Mouse (Mus musculus): ENCODE measurements at regions not wholly inside any gene's neighbourhood (a gene's known extent, or its start where the extent isn't known, plus 50 kb on each side); places are given as distances from the start of the nearest gene placed in this dataset.

GRCm38 (mm10) chr2:170219161-170219581 lies 71.3 kb upstream of the Zfp217 start:
- DNase-seq (ENCODE audit: low spot score) = no peak
- H3K27me3 ChIP-seq (replicated peaks; ENCODE audit: control insufficient read depth, insufficient read depth, low read length) = no peaks in the 10 kb centered on the region

DNA sequence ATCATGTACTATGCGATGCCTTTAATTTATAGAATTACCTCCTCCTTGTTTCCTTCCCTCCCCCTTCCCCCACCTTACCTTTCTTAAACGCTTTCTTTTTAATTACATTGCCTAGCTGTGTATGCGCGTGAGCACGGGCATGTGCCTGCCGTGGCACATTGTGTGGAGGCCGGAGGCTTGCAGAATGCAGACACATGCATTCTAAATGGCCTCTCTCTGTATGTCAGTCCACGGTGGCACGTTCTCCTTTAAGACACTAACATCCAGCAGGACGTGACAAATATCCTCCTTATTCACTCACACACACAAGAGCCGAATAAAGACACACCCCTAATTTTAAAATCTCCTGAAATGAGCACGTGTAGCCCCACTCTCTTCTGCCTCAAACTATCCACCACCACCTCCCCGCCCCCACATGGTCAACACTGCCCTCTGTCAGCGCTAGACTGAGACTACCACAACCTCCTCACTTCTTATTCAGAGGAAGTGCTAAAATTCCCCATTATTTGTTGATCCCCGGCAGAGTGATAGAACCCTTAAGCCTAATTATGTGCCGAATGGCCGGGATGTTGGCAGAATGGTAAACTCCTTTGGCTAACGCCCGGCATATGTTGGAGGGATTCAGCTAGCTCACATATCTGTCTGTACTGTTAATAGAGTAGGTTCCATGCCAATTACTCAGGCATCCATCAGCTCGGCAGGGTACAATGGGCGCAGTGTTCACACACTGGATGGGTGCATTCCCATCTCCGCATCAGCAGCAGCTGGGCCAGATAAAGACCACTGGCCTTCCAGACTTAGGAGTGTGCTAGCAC lies 70.5 kb upstream of the Zfp217 start:
- Histone ChIP-seq H3K4me1 (ENCODE audit: control insufficient read depth, insufficient read depth, low read length) (peaks cover 40% of the 10 kb centered on the region), H3K4me3 (ENCODE audit: low read depth, low read length) (no peak overlapping the region), H3K27ac (ENCODE audit: low read depth, low read length) (peak overlapping the region; percentile 92), H3K36me3 (ENCODE audit: control insufficient read depth, insufficient read depth, low read length) (no peaks in the 10 kb centered on the region), H3K27me3 (replicated peaks; ENCODE audit: control insufficient read depth, insufficient read depth, low read length) (no peaks in the 10 kb centered on the region), H3K9me3 (replicated peaks; ENCODE audit: control insufficient read depth, low read length) (peaks cover 5% of the 10 kb centered on the region; the same call in 1 of the 2 replicates), H3K9ac (ENCODE audit: low read length) (peak overlapping the region; percentile 58; the same call in 1 of the 2 replicates), H3K4me2 (ENCODE audit: low read length) (peak overlapping the region; percentile 55)
- 4% methylated on average over 22 of the region's 22 CpGs for WGBS
- ATAC-seq (peak; percentile 88), DNase-seq (ENCODE audit: low spot score) (peak; percentile 92)

More at GRCm38 (mm10) chr2:170219161-170219581, 71.3 kb upstream of the Zfp217 start:
- H3K27ac ChIP-seq (ENCODE audit: low read depth, low read length) = peak overlapping the region; percentile 92
- 1% methylated on average over 11 of the region's 11 CpGs for WGBS
- peak overlapping the region; percentile 58 for H3K9ac ChIP-seq (ENCODE audit: low read length)
- H3K9me3 ChIP-seq (replicated peaks; ENCODE audit: control insufficient read depth, low read length) = peaks cover 5% of the 10 kb centered on the region; the same call in 1 of the 2 replicates
- H3K4me1 ChIP-seq (ENCODE audit: control insufficient read depth, insufficient read depth, low read length) = peaks cover 41% of the 10 kb centered on the region
- H3K4me2 ChIP-seq (ENCODE audit: low read length) = peak overlapping the region; percentile 55
- H3K36me3 ChIP-seq (ENCODE audit: control insufficient read depth, insufficient read depth, low read length) = no peaks in the 10 kb centered on the region
- no peak; the same call in 1 of the 2 replicates for ATAC-seq
- peak overlapping the region; percentile 20 for H3K4me3 ChIP-seq (ENCODE audit: low read depth, low read length)

- no peak overlapping the region for H3K9ac ChIP-seq (ENCODE audit: low read length)
- WGBS = 87% methylated on average over 7 of the region's 7 CpGs
- H3K9me3 ChIP-seq (replicated peaks; ENCODE audit: control insufficient read depth, low read length) = peaks cover 5% of the 10 kb centered on the region; the same call in 1 of the 2 replicates
- no peak for DNase-seq (ENCODE audit: low spot score)
- H3K27me3 ChIP-seq (replicated peaks; ENCODE audit: control insufficient read depth, insufficient read depth, low read length) = no peaks in the 10 kb centered on the region
- no peak overlapping the region for H3K4me2 ChIP-seq (ENCODE audit: low read length)
- H3K27ac ChIP-seq (ENCODE audit: low read depth, low read length) = no peak overlapping the region
- H3K4me1 ChIP-seq (ENCODE audit: control insufficient read depth, insufficient read depth, low read length) = peaks cover 22% of the 10 kb centered on the region
- no peaks in the 10 kb centered on the region for H3K36me3 ChIP-seq (ENCODE audit: control insufficient read depth, insufficient read depth, low read length)
- H3K4me3 ChIP-seq (ENCODE audit: low read depth, low read length) = no peak overlapping the region
- no peak for ATAC-seq
Observed at GRCm38 (mm10) chr2:170216311-170216710, 68.4 kb upstream of the Zfp217 start.

GRCm38 (mm10) chr2:170209121-170209520 lies 61.2 kb upstream of the Zfp217 start:
- Histone ChIP-seq H3K9ac (ENCODE audit: low read length) (no peak overlapping the region), H3K4me1 (ENCODE audit: control insufficient read depth, insufficient read depth, low read length) (peaks cover 7% of the 10 kb centered on the region; the same call in 1 of the 2 replicates), H3K27ac (ENCODE audit: low read depth, low read length) (no peak overlapping the region), H3K36me3 (ENCODE audit: control insufficient read depth, insufficient read depth, low read length) (no peaks in the 10 kb centered on the region), H3K27me3 (replicated peaks; ENCODE audit: control insufficient read depth, insufficient read depth, low read length) (no peaks in the 10 kb centered on the region), H3K4me2 (ENCODE audit: low read length) (no peak overlapping the region), H3K4me3 (ENCODE audit: low read depth, low read length) (no peak overlapping the region), H3K9me3 (replicated peaks; ENCODE audit: control insufficient read depth, low read length) (no peaks in the 10 kb centered on the region)
- ATAC-seq = no peak
- DNase-seq (ENCODE audit: low spot score) = no peak
- WGBS = 84% methylated on average over 12 of the region's 12 CpGs

GRCm38 (mm10) chr2:170207878-170208277 lies 60.0 kb upstream of the Zfp217 start:
- Histone ChIP-seq H3K4me1 (ENCODE audit: control insufficient read depth, insufficient read depth, low read length) (peaks cover 7% of the 10 kb centered on the region; the same call in 1 of the 2 replicates), H3K9ac (ENCODE audit: low read length) (no peak overlapping the region), H3K27me3 (replicated peaks; ENCODE audit: control insufficient read depth, insufficient read depth, low read length) (no peaks in the 10 kb centered on the region), H3K27ac (ENCODE audit: low read depth, low read length) (no peak overlapping the region), H3K36me3 (ENCODE audit: control insufficient read depth, insufficient read depth, low read length) (no peaks in the 10 kb centered on the region), H3K4me2 (ENCODE audit: low read length) (no peak overlapping the region), H3K9me3 (replicated peaks; ENCODE audit: control insufficient read depth, low read length) (no peaks in the 10 kb centered on the region), H3K4me3 (ENCODE audit: low read depth, low read length) (no peak overlapping the region)
- 80% methylated on average over 7 of the region's 7 CpGs for WGBS
- ATAC-seq = no peak
- DNase-seq (ENCODE audit: low spot score) = no peak

- Histone ChIP-seq H3K36me3 (ENCODE audit: control insufficient read depth, insufficient read depth, low read length) (no peaks in the 10 kb centered on the region), H3K4me3 (ENCODE audit: low read depth, low read length) (no peak overlapping the region), H3K27me3 (replicated peaks; ENCODE audit: control insufficient read depth, insufficient read depth, low read length) (no peaks in the 10 kb centered on the region), H3K9me3 (replicated peaks; ENCODE audit: control insufficient read depth, low read length) (no peaks in the 10 kb centered on the region), H3K27ac (ENCODE audit: low read depth, low read length) (no peak overlapping the region), H3K9ac (ENCODE audit: low read length) (no peak overlapping the region), H3K4me1 (ENCODE audit: control insufficient read depth, insufficient read depth, low read length) (peaks cover 7% of the 10 kb centered on the region; the same call in 1 of the 2 replicates), H3K4me2 (ENCODE audit: low read length) (no peak overlapping the region)
- ATAC-seq (no peak), DNase-seq (ENCODE audit: low spot score) (no peak)
- 91% methylated on average over 6 of the region's 6 CpGs for WGBS
Observed at GRCm38 (mm10) chr2:170207395-170207794, 59.5 kb upstream of the Zfp217 start.

DNA sequence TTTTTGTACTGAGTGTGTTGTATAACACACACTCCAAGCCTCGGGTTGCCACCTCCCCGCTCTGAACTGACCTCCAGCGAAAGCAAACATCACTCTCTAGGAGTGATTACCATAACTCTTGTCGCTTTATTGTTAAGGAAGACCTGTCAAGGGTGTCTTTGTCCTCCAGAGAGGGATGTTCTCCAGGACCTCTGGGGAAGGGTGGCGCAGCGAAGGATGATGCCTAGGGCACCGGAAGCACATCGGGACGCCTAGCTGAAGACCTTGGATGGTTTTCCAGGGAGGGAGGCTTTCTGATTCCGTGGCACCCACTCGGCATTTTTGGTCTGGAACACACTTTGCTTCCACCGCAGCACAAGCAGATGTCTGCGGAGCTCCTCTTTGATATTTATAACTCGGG lies 59.0 kb upstream of the Zfp217 start:
- Histone ChIP-seq H3K4me3 (ENCODE audit: low read depth, low read length) (no peak overlapping the region), H3K9me3 (replicated peaks; ENCODE audit: control insufficient read depth, low read length) (no peaks in the 10 kb centered on the region), H3K4me2 (ENCODE audit: low read length) (no peak overlapping the region), H3K27ac (ENCODE audit: low read depth, low read length) (no peak overlapping the region), H3K36me3 (ENCODE audit: control insufficient read depth, insufficient read depth, low read length) (no peaks in the 10 kb centered on the region), H3K4me1 (ENCODE audit: control insufficient read depth, insufficient read depth, low read length) (peaks cover 7% of the 10 kb centered on the region; the same call in 1 of the 2 replicates), H3K9ac (ENCODE audit: low read length) (no peak overlapping the region), H3K27me3 (replicated peaks; ENCODE audit: control insufficient read depth, insufficient read depth, low read length) (no peaks in the 10 kb centered on the region)
- DNase-seq (ENCODE audit: low spot score) (no peak), ATAC-seq (no peak)
- 77% methylated on average over 14 of the region's 14 CpGs for WGBS

DNA sequence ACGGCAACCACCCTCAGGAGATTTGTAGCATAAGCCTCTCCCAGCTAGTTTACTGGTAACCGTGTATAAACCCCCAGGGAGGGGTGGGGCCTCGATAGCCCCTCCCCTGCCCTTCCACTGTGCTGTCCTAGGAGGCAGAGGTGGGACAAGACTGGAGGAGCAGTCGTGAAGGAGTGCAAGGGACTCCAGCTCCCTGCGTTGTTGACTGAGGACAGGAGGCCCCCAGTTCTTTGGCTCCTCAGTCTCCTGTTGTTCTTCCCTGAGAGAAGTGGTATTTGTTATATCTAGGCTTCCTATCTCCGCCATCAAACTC lies 58.5 kb upstream of the Zfp217 start:
- no peaks in the 10 kb centered on the region for H3K36me3 ChIP-seq (ENCODE audit: control insufficient read depth, insufficient read depth, low read length)
- no peak overlapping the region for H3K4me3 ChIP-seq (ENCODE audit: low read depth, low read length)
- H3K4me1 ChIP-seq (ENCODE audit: control insufficient read depth, insufficient read depth, low read length) = peaks cover 7% of the 10 kb centered on the region; the same call in 1 of the 2 replicates
- no peak overlapping the region for H3K27ac ChIP-seq (ENCODE audit: low read depth, low read length)
- DNase-seq (ENCODE audit: low spot score) = no peak
- H3K27me3 ChIP-seq (replicated peaks; ENCODE audit: control insufficient read depth, insufficient read depth, low read length) = no peaks in the 10 kb centered on the region
- H3K9ac ChIP-seq (ENCODE audit: low read length) = no peak overlapping the region
- H3K4me2 ChIP-seq (ENCODE audit: low read length) = peak overlapping the region; percentile 46; the same call in 1 of the 2 replicates
- no peaks in the 10 kb centered on the region for H3K9me3 ChIP-seq (replicated peaks; ENCODE audit: control insufficient read depth, low read length)
- 9% methylated on average over 6 of the region's 6 CpGs for WGBS
- no peak for ATAC-seq

Measured in forebrain, embryonic 14.5 days (tissue).